Mouse (Mus musculus): ENCODE measurements around the gene Fam71e1. TPM values are rescaled to one million over a fixed set of nuclear protein-coding genes. Genes with fewer than 3 reads are reported as not detected.

The Fam71e1 gene
- polyA plus RNA-seq, 1 experiment from 2014 or later, result 17.9 TPM

- Histone ChIP-seq H3K4me2 (replicated peaks; ENCODE audit: low read depth, low read length) (no peak overlapping the region), H3K9me3 (ENCODE audit: control insufficient read depth, low read depth, low read length) (no peaks in the 10 kb centered on the region), H3K4me3 (ENCODE audit: low read depth, low read length) (no peak overlapping the region), H3K27ac (ENCODE audit: low read length) (no peak overlapping the region), H3K36me3 (ENCODE audit: control insufficient read depth, insufficient read depth, low read length) (no peaks in the 10 kb centered on the region), H3K4me1 (ENCODE audit: control insufficient read depth, insufficient read depth, low read length) (peaks cover 15% of the 10 kb centered on the region; the same call in 1 of the 2 replicates), H3K27me3 (ENCODE audit: control insufficient read depth, insufficient read depth, low read length) (no peaks in the 10 kb centered on the region), H3K9ac (replicated peaks; ENCODE audit: low read depth, low read length) (no peak overlapping the region)
- WGBS, result 52% methylated on average over 20 of the region's 20 CpGs
- ATAC-seq (ENCODE audit: insufficient number of reproducible peaks, insufficient read depth, low FRiP score, low read depth), result no peak
Measured at GRCm38 (mm10) chr7:44500046-44500445, 3.7 kb downstream of the Fam71e1 start.

DNA sequence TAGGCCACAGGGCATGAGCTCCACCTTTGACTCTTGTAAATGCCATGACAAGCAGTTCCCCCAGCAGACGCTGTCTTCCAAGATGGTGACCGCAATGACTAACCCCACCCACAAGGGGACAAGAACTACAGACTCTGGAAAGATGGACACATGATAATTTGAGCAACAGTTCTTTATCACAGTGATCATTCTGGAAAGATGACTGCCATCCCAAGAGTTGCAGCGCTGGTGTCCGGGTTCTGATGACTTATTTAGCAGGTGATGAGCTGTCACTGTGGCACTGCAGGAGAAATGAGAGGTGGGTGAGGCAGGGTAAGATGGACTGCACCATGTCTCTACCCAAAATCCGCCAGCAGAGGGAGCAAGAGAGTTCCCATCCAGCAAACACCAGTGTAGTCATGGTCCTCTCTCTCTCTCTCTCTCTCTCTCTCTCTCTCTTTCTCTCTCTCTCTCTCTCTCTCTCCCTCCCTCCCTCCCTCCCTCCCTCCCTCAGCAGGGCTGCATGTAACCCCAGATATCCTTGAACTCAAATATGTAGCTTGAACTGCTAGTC is 5.3 kb downstream of the Fam71e1 start:
- H3K9me3 ChIP-seq (ENCODE audit: control insufficient read depth, low read depth, low read length), result no peaks in the 10 kb centered on the region
- H3K4me3 ChIP-seq (ENCODE audit: low read depth, low read length), result no peak overlapping the region
- H3K27ac ChIP-seq (ENCODE audit: low read length), result no peak overlapping the region
- H3K9ac ChIP-seq (replicated peaks; ENCODE audit: low read depth, low read length), result no peak overlapping the region
- 40% methylated on average over 5 of the region's 5 CpGs for WGBS
- H3K4me2 ChIP-seq (replicated peaks; ENCODE audit: low read depth, low read length), result no peak overlapping the region
- ATAC-seq (ENCODE audit: insufficient number of reproducible peaks, insufficient read depth, low FRiP score, low read depth), result no peak
- peaks cover 7% of the 10 kb centered on the region; the same call in 1 of the 2 replicates for H3K4me1 ChIP-seq (ENCODE audit: control insufficient read depth, insufficient read depth, low read length)
- H3K27me3 ChIP-seq (ENCODE audit: control insufficient read depth, insufficient read depth, low read length), result no peaks in the 10 kb centered on the region
- no peaks in the 10 kb centered on the region for H3K36me3 ChIP-seq (ENCODE audit: control insufficient read depth, insufficient read depth, low read length)

DNA sequence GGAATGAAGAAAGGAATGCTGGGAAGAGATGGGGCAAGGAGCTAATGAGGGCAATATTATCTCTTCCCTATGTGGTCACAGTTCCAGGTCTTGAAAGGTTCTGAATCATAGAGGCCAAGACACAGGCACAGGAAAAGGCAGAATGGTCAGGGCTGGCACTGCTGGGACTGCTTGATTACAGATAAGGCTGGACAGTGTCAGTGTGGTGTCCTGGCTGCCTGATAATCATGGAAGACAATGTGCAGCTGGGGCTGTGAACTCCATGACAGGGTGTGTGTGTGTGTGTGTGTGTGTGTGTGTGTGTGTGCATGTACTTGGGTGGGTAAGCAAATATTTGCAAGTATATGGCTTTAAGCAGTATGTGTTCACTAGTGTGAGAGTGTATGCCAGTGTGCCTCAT is 11.1 kb downstream of the Fam71e1 start:
- ATAC-seq (ENCODE audit: insufficient number of reproducible peaks, insufficient read depth, low FRiP score, low read depth), result no peak
- H3K4me1 ChIP-seq (ENCODE audit: control insufficient read depth, insufficient read depth, low read length), result no peaks in the 10 kb centered on the region
- H3K4me2 ChIP-seq (replicated peaks; ENCODE audit: low read depth, low read length), result no peak overlapping the region
- H3K27ac ChIP-seq (ENCODE audit: low read length), result no peak overlapping the region
- H3K9me3 ChIP-seq (ENCODE audit: control insufficient read depth, low read depth, low read length), result no peaks in the 10 kb centered on the region
- no peaks in the 10 kb centered on the region for H3K36me3 ChIP-seq (ENCODE audit: control insufficient read depth, insufficient read depth, low read length)
- no peaks in the 10 kb centered on the region for H3K27me3 ChIP-seq (ENCODE audit: control insufficient read depth, insufficient read depth, low read length)
- no peak overlapping the region for H3K4me3 ChIP-seq (ENCODE audit: low read depth, low read length)
- no peak overlapping the region for H3K9ac ChIP-seq (replicated peaks; ENCODE audit: low read depth, low read length)

- H3K27ac ChIP-seq (ENCODE audit: low read length), result no peak overlapping the region
- no peak overlapping the region for H3K4me3 ChIP-seq (ENCODE audit: low read depth, low read length)
- H3K9me3 ChIP-seq (ENCODE audit: control insufficient read depth, low read depth, low read length), result no peaks in the 10 kb centered on the region
- no peak overlapping the region for H3K9ac ChIP-seq (replicated peaks; ENCODE audit: low read depth, low read length)
- no peak overlapping the region for H3K4me2 ChIP-seq (replicated peaks; ENCODE audit: low read depth, low read length)
- no peaks in the 10 kb centered on the region for H3K36me3 ChIP-seq (ENCODE audit: control insufficient read depth, insufficient read depth, low read length)
- H3K27me3 ChIP-seq (ENCODE audit: control insufficient read depth, insufficient read depth, low read length), result no peaks in the 10 kb centered on the region
- no peak for ATAC-seq (ENCODE audit: insufficient number of reproducible peaks, insufficient read depth, low FRiP score, low read depth)
- WGBS, result 67% methylated on average over 9 of the region's 9 CpGs
- H3K4me1 ChIP-seq (ENCODE audit: control insufficient read depth, insufficient read depth, low read length), result no peaks in the 10 kb centered on the region
Measured at GRCm38 (mm10) chr7:44519240-44519913, 23.0 kb downstream of the Fam71e1 start.

GRCm38 (mm10) chr7:44520990-44521389 is 24.6 kb downstream of the Fam71e1 start:
- Histone ChIP-seq H3K36me3 (ENCODE audit: control insufficient read depth, insufficient read depth, low read length) (no peaks in the 10 kb centered on the region), H3K27ac (ENCODE audit: low read length) (no peak overlapping the region), H3K4me1 (ENCODE audit: control insufficient read depth, insufficient read depth, low read length) (no peaks in the 10 kb centered on the region), H3K27me3 (ENCODE audit: control insufficient read depth, insufficient read depth, low read length) (no peaks in the 10 kb centered on the region), H3K9ac (replicated peaks; ENCODE audit: low read depth, low read length) (no peak overlapping the region), H3K9me3 (ENCODE audit: control insufficient read depth, low read depth, low read length) (no peaks in the 10 kb centered on the region), H3K4me2 (replicated peaks; ENCODE audit: low read depth, low read length) (no peak overlapping the region), H3K4me3 (ENCODE audit: low read depth, low read length) (no peak overlapping the region)
- ATAC-seq (ENCODE audit: insufficient number of reproducible peaks, insufficient read depth, low FRiP score, low read depth), result no peak
- 72% methylated on average over 3 of the region's 3 CpGs for WGBS

GRCm38 (mm10) chr7:44521710-44522109 is 25.3 kb downstream of the Fam71e1 start:
- Histone ChIP-seq H3K4me1 (ENCODE audit: control insufficient read depth, insufficient read depth, low read length) (no peaks in the 10 kb centered on the region), H3K4me3 (ENCODE audit: low read depth, low read length) (no peak overlapping the region), H3K9ac (replicated peaks; ENCODE audit: low read depth, low read length) (no peak overlapping the region), H3K4me2 (replicated peaks; ENCODE audit: low read depth, low read length) (peak overlapping the region; percentile 17; the same call in 1 of the 2 replicates), H3K36me3 (ENCODE audit: control insufficient read depth, insufficient read depth, low read length) (no peaks in the 10 kb centered on the region), H3K9me3 (ENCODE audit: control insufficient read depth, low read depth, low read length) (no peaks in the 10 kb centered on the region), H3K27me3 (ENCODE audit: control insufficient read depth, insufficient read depth, low read length) (no peaks in the 10 kb centered on the region), H3K27ac (ENCODE audit: low read length) (no peak overlapping the region)
- ATAC-seq (ENCODE audit: insufficient number of reproducible peaks, insufficient read depth, low FRiP score, low read depth), result no peak
- WGBS, result 2% methylated on average over 20 of the region's 20 CpGs

DNA sequence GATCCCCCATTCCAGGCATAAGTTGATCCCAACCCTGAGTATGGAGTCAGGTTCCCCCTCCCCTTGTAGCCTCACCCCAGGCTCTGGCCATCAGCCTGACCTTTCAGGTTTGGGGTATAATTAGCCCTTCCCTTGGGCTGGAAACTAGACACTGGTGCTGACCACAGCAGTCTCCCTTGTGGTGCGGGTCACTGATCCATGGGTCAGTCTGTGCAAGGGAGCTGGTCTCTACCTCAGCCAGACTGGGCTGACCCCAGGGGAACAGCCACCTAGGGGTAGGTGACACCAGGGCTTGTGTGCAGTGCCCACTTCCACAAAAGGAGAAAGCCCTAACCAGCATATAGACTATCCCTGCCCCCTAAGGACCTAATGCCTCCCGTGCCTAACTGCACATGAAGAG is 26.7 kb downstream of the Fam71e1 start:
- WGBS, result 81% methylated on average over 2 of the region's 2 CpGs

GRCm38 (mm10) chr7:44524502-44524901 is 28.1 kb downstream of the Fam71e1 start, which contains the start of gene Mybpc2:
Mybpc2 (minus strand) TSS chr7:44524656.
- no peaks in the 10 kb centered on the region for H3K4me1 ChIP-seq (ENCODE audit: control insufficient read depth, insufficient read depth, low read length)
- 0 out of 2 replicates have a peak within 1 kb of the TSS, but pooled peaks have one; percentile 6 for H3K9ac ChIP-seq (replicated peaks; ENCODE audit: low read depth, low read length)
- no peaks in the 10 kb centered on the region for H3K9me3 ChIP-seq (ENCODE audit: control insufficient read depth, low read depth, low read length)
- WGBS, result 33% methylated on average over 12 of the region's 12 CpGs
- no peaks in the 10 kb centered on the region for H3K27me3 ChIP-seq (ENCODE audit: control insufficient read depth, insufficient read depth, low read length)
- no peak within 1 kb of the TSS for H3K27ac ChIP-seq (ENCODE audit: low read length)
- no peaks in the 10 kb centered on the region for H3K36me3 ChIP-seq (ENCODE audit: control insufficient read depth, insufficient read depth, low read length)
- ATAC-seq (ENCODE audit: insufficient number of reproducible peaks, insufficient read depth, low FRiP score, low read depth), result no peak
- peak within 1 kb of the TSS; percentile 10; the same call in 1 of the 2 replicates for H3K4me2 ChIP-seq (replicated peaks; ENCODE audit: low read depth, low read length)
- H3K4me3 ChIP-seq (ENCODE audit: low read depth, low read length), result no peak within 1 kb of the TSS

More for the DNA sequence above, 26.7 kb downstream of the Fam71e1 start:
- no peak for ATAC-seq (ENCODE audit: insufficient number of reproducible peaks, insufficient read depth, low FRiP score, low read depth)
- Histone ChIP-seq H3K9ac (replicated peaks; ENCODE audit: low read depth, low read length) (no peak overlapping the region), H3K27me3 (ENCODE audit: control insufficient read depth, insufficient read depth, low read length) (no peaks in the 10 kb centered on the region), H3K36me3 (ENCODE audit: control insufficient read depth, insufficient read depth, low read length) (no peaks in the 10 kb centered on the region), H3K4me2 (replicated peaks; ENCODE audit: low read depth, low read length) (no peak overlapping the region), H3K27ac (ENCODE audit: low read length) (no peak overlapping the region), H3K4me3 (ENCODE audit: low read depth, low read length) (no peak overlapping the region), H3K4me1 (ENCODE audit: control insufficient read depth, insufficient read depth, low read length) (no peaks in the 10 kb centered on the region), H3K9me3 (ENCODE audit: control insufficient read depth, low read depth, low read length) (no peaks in the 10 kb centered on the region)

Data from stomach, embryonic 14.5 days (tissue).